Mouse (Mus musculus) lung, postnatal 0 days (tissue): ENCODE measurements around the gene Rrp7a. TPM values are rescaled to one million over a fixed set of nuclear protein-coding genes. Genes with fewer than 3 reads are reported as not detected.
A peak's percentile ranks its signal among the peaks of the same experiment; 100 is the strongest.

Experiments used
- ATAC-seq: fragments of 200-750 bp; cut with Nextera tagmentation; 2 replicates; pipeline ENCODE4 v1.8.0; 2017; ENCODE audit warnings: moderate library complexity
- DNase-seq: peaks from one replicate; pipeline ENCODE4 v3.0.0-alpha.2; 2016; ENCODE audit warnings: low spot score
- H3K27ac ChIP-seq: fragments of 300-500 bp; sonication (generic); 2 replicates; pipeline ENCODE4 v1.5.1; 2014; ENCODE audit warnings: antibody characterized with exemption, mild to moderate bottlenecking, low read length, mixed read lengths
- H3K27me3 ChIP-seq: fragments of 300-500 bp; sonication (generic); replicated peaks from 2 replicates; pipeline ENCODE4 v1.6.1; 2014; ENCODE audit warnings: low read length, mixed read lengths; ENCODE audit not compliant: insufficient read depth
- H3K36me3 ChIP-seq: fragments of 300-500 bp; sonication (generic); 2 replicates; pipeline ENCODE4 v1.6.1; 2014; ENCODE audit warnings: low read length, mixed read lengths; ENCODE audit not compliant: insufficient read depth
- H3K4me1 ChIP-seq: fragments of 300-500 bp; sonication (generic); 2 replicates; pipeline ENCODE4 v1.6.1; 2014; ENCODE audit warnings: antibody characterized with exemption, low read depth, low read length, mixed read lengths; ENCODE audit not compliant: insufficient read depth
- H3K4me2 ChIP-seq: fragments of 300-500 bp; sonication (generic); replicated peaks from 2 replicates; pipeline ENCODE4 v1.6.1; 2014; ENCODE audit warnings: low read depth, mild to moderate bottlenecking, low read length, moderate library complexity, mixed read lengths
- H3K4me3 ChIP-seq: fragments of 300-500 bp; sonication (generic); 2 replicates; pipeline ENCODE4 v1.5.1; 2014; ENCODE audit warnings: low read depth, low read length
- H3K9ac ChIP-seq: fragments of 300-500 bp; sonication (generic); replicated peaks from 2 replicates; pipeline ENCODE4 v1.6.1; 2014; ENCODE audit warnings: low read depth, mild to moderate bottlenecking
- H3K9me3 ChIP-seq: fragments of 300-500 bp; sonication (generic); 2 replicates; pipeline ENCODE4 v1.6.1; 2016; ENCODE audit warnings: low read length, mixed read lengths
- CTCF ChIP-seq: IDR thresholded peaks from 2 replicates; pipeline ENCODE4 v1.5.1; 2016; ENCODE audit warnings: antibody characterized with exemption, mild to moderate bottlenecking
- EP300 ChIP-seq: IDR thresholded peaks from 2 replicates; pipeline ENCODE4 v1.6.1; 2016; ENCODE audit warnings: antibody characterized with exemption, mild to moderate bottlenecking, control low read depth
- WGBS: fragments of 180-500 bp; shearing (Covaris S2); extraction: QIAGEN DNeasy Blood & Tissue Kit; methylation state at CpG from one replicate; pipeline ENCODE4 v1.1.7; 2014; 5-methylcytosine and 5-hydroxymethylcytosine counted together
- polyA plus RNA-seq: library from polyadenylated mRNA; unstranded; fragments of >200 nt; fragmentation: Nextera tagmentation; extraction: Ambion mirVana; gene quantifications from 2 replicates; pipeline ENCODE4 v1.2.1, GENCODE M21; 2015

Rrp7a gene
- polyA plus RNA-seq, 1 experiment from 2014 or later = 38.2 TPM

DNA sequence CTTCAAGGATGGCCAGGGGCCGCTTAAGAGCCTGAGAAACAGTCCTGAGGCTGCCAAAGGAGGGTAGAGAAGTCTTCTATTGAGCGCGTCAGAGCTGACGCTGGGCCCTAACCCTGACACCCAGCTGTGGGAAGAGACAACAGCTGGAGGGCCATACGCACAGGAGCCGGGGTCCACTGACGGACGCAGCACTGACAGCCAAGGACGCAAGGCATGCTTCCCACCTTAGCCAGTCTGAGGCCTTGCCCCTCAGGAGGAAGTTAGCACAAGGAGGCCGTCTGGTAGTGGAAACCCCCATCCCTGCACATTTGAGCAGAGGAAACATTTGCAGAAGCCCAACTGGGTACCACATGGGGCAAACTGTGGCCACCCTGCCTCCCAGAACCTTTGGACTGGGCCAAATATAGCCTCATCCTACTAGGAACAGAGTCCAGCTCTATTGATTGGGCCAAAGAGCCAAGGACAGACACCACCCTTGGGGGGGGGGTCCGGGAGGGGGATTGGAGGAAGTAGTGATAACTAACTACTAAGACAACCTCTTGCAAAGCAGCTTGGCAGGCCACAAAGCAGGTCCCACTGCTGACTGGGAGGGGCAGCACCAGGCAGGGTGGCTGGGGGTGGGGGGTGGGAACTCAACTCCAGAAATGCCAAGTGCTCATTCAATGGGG is 40.4 kb upstream of the Rrp7a start:
- DNase-seq = no peak
- Histone ChIP-seq H3K27me3 (no peaks in the 10 kb centered on the region), H3K4me3 (no peak overlapping the region), H3K9me3 (no peaks in the 10 kb centered on the region), H3K27ac (no peak overlapping the region), H3K36me3 (peaks cover 25% of the 10 kb centered on the region), H3K4me2 (no peak overlapping the region), H3K9ac (no peak overlapping the region), H3K4me1 (peaks cover 12% of the 10 kb centered on the region; the same call in 1 of the 2 replicates)
- TF ChIP-seq EP300 (no peak), CTCF (no peak)
- no peak for ATAC-seq
- 92% methylated on average over 11 of the region's 11 CpGs for WGBS

DNA sequence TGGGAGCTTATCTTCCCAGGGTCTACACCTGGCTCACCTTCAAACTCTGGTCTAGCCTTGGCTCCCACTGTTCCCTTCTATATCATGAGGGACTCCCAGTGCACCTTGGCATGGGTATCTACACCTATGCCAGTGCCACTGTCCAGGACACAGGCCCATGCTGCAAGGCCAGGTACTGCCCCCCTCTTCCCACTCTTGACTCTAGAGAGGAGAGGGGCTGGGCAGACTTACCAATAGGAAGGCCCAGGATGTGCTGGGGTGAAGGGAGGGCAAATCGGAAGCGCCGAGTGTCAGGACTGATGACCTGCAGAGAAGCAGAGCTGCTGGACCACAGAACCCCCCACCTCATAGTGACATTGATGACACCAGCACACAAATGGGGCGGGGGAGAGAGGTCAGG is 39.4 kb upstream of the Rrp7a start:
- no peak overlapping the region for H3K9ac ChIP-seq
- 97% methylated on average over 4 of the region's 4 CpGs for WGBS
- H3K4me2 ChIP-seq = no peak overlapping the region
- H3K4me3 ChIP-seq = no peak overlapping the region
- H3K27me3 ChIP-seq = no peaks in the 10 kb centered on the region
- H3K4me1 ChIP-seq = peaks cover 12% of the 10 kb centered on the region; the same call in 1 of the 2 replicates
- H3K36me3 ChIP-seq = peaks cover 29% of the 10 kb centered on the region
- H3K27ac ChIP-seq = no peak overlapping the region
- TF ChIP-seq EP300 (no peak), CTCF (no peak)
- ATAC-seq = no peak
- no peaks in the 10 kb centered on the region for H3K9me3 ChIP-seq
- no peak for DNase-seq

DNA sequence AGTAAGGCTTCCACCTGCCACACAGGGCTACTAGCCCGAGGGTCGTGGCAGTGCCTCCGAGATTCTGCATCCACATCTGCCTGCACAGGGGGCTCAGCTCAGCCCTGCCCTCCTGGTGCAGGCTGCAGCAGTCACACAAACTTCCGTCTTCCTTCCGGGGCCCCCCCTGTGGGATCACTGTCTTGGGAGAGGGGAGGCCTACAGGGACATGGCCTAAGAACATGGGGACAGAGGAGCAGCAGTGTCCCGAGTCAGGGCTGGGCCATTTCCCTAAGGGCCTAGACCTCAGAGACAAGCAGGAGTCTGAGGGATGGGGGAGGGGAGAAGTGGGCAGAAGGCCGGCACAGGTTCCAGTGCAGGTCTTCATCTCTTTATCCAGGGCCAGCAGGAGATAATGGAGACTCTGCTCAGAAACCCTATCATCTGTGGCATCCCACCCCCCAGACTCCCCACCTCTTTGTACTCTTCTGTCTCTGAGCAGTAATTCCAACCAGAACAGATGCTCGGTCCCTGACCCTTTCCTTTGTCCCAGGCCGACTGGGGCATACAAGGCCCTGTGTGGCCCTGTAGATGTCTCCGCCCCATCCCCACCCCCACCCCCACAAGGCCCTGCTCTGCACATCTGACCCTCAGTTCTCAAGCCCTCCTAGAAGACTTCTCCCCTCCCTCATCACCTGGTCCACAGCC is 38.6 kb upstream of the Rrp7a start:
- H3K4me3 ChIP-seq = no peak overlapping the region
- H3K4me1 ChIP-seq = peaks cover 5% of the 10 kb centered on the region; the same call in 1 of the 2 replicates
- no peak overlapping the region for H3K9ac ChIP-seq
- no peak for TF ChIP-seq CTCF
- TF ChIP-seq EP300 = no peak
- no peak for ATAC-seq
- no peak for DNase-seq
- H3K9me3 ChIP-seq = no peaks in the 10 kb centered on the region
- 70% methylated on average over 10 of the region's 10 CpGs for WGBS
- H3K27ac ChIP-seq = no peak overlapping the region
- H3K4me2 ChIP-seq = no peak overlapping the region
- H3K36me3 ChIP-seq = peaks cover 32% of the 10 kb centered on the region
- no peaks in the 10 kb centered on the region for H3K27me3 ChIP-seq

DNA sequence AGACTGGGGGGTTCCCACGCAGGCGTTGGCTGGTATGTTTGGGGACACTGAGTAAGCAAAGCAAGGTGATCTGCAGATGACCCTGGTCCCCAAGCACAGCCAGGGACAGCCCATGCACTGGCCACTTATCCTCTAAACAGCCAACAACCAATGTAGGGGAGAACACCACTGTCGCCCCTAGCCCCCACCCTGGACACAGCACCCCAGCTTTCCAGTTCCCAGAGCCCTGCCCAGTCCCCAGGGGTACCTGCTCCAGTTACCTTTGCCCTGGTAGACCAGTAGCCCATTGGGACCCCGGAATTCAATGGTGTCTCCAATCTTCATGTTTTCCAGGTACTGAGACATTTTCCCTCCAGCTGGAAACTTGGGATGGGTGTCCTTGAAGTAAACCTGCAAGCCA is 38.0 kb upstream of the Rrp7a start:
- Histone ChIP-seq H3K4me2 (no peak overlapping the region), H3K27ac (no peak overlapping the region), H3K4me3 (no peak overlapping the region), H3K27me3 (no peaks in the 10 kb centered on the region), H3K4me1 (no peaks in the 10 kb centered on the region), H3K36me3 (peaks cover 32% of the 10 kb centered on the region), H3K9me3 (no peaks in the 10 kb centered on the region), H3K9ac (no peak overlapping the region)
- DNase-seq = no peak
- TF ChIP-seq EP300 (no peak), CTCF (no peak)
- 100% methylated on average over 4 of the region's 4 CpGs for WGBS
- ATAC-seq = no peak

DNA sequence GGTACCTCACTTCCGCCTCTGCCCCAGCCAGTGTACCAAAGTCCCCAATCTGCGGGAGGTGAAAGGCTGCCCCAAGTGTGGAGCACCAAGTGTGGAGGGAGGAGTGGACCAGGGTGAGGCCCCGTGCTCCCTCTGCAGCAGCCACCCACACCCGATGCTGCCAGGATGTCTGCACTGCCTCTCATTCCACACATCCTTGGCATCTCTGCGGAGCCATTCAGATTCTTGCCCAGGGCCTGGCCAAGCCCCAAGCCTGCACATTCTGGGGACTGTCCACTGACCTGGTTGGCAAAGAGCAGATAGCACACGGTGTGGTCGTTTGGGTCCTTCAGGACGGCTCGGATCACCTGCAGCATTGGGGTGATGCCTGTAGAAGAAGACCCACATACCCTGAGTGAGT is 37.2 kb upstream of the Rrp7a start:
- Histone ChIP-seq H3K36me3 (peaks cover 32% of the 10 kb centered on the region), H3K4me3 (no peak overlapping the region), H3K9me3 (no peaks in the 10 kb centered on the region), H3K4me1 (no peaks in the 10 kb centered on the region), H3K9ac (no peak overlapping the region), H3K27ac (no peak overlapping the region), H3K27me3 (no peaks in the 10 kb centered on the region), H3K4me2 (no peak overlapping the region)
- TF ChIP-seq EP300 = no peak
- no peak for TF ChIP-seq CTCF
- WGBS = 91% methylated on average over 9 of the region's 9 CpGs
- DNase-seq = no peak
- no peak for ATAC-seq

DNA sequence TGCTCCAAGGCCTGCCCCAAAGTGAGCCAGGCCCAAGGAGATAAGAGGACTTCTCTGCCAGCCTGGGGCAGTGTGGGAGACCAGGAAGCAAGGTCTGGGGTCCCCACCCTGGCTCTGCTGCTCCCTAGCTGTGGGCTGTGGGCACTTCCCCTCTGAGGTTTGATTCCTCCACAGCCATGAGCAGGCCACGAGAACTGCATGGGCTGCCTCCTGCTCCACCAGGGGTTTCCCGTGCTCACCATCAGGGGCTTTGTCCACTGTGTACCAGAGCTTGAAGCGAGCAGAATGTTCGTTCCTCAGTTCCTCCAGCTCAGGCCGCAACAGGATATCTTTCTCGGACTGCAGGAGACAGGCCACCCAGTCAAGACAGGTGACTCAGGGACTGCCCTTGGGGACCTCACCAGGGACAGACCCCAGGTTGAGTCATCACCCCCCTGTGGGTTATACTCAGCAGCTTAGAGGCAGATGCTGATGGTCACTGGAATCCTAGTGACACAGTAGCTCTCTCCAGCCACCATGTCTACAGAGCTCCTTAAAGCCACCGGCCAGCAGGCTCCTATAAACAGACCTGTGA is 36.1 kb upstream of the Rrp7a start:
- no peak overlapping the region for H3K9ac ChIP-seq
- H3K9me3 ChIP-seq = no peaks in the 10 kb centered on the region
- H3K4me3 ChIP-seq = no peak overlapping the region
- 89% methylated on average over 7 of the region's 7 CpGs for WGBS
- TF ChIP-seq CTCF (peak; percentile 15; the same call in 1 of the 2 replicates), EP300 (no peak)
- no peak for ATAC-seq
- H3K27ac ChIP-seq = peak overlapping the region; percentile 43; the same call in 1 of the 2 replicates
- no peaks in the 10 kb centered on the region for H3K27me3 ChIP-seq
- DNase-seq = no peak
- H3K4me2 ChIP-seq = no peak overlapping the region
- H3K4me1 ChIP-seq = no peaks in the 10 kb centered on the region
- H3K36me3 ChIP-seq = peaks cover 36% of the 10 kb centered on the region
